Mouse (Mus musculus): ENCODE data around the gene Camta1.

DNA sequence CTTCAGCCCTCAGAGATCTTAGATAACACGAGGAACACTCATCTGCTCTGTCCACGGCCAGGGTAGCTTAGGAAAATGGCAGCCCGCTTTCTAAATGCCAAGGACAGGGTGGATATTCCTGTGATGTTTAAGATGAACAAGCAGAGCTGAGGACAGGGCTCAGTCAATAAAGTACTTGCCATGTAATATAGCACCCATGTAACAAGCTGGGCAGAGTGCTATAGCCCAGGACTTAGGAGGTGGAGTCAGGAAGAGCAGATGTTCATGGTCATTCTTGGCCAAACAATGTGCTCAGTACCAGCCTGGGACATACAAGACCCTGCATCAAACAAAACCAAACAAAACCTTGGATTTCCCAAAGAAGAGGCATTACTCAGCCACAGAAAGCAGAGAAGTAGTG lies 407.6 kb downstream of the Camta1 start:
- TF ChIP-seq CTCF (IDR thresholded peaks at IDR 0.05; ENCODE audit: borderline replicate concordance, insufficient read depth, low read depth, low read length) (no peak), POLR2A (IDR thresholded peaks at IDR 0.05; ENCODE audit: borderline replicate concordance, insufficient read depth, low read length) (no peak)
